Mouse (Mus musculus) megakaryocyte progenitor cell, adult 5-6 weeks (primary cell): ENCODE data around the gene Ap1s1. TPM values are rescaled to one million over a fixed set of nuclear protein-coding genes. Genes with fewer than 3 reads are reported as not detected.

Experiments
- ATAC-seq: replicated peaks from 2 replicates; pipeline ENCODE4 v1.8.0; 2016; ENCODE audit warnings: mild to moderate bottlenecking, moderate TSS enrichment, inconsistent platforms; ENCODE audit not compliant: poor library complexity
- total RNA-seq, 2 experiments: library from RNA; stranded (forward) in 1 of 2; stranded (reverse) in 1 of 2; fragments of 157-497, 149-512 nt in 1 of 2; fragments of 200-1000 nt in 1 of 2; gene quantifications; 2 replicates each; pipeline versions ENCODE4 v1.2.3 to v1.2.4; 2015 to 2017

The Ap1s1 gene
- total RNA-seq, 2 experiments from 2014 or later: 41.2 to 87.2 TPM

DNA sequence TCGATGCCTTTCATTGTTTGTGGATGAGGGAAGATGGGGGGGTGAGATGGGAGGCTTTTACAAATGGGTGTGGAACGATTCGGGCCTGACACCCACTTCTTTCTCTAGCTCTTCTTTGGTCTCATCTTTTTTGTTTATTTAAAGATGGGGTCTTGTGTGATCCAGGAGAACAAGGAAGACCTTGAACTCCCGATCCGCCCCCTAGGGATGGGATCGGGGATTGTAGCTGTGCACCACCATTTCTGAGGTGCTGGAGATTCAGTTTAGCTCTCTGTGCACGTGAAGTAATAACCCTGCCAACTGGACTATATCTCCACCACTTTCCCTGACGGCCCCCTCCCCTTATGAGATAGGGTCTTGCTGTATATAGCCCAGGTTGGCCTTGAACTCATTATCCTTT lies 20.0 kb upstream of the Ap1s1 start:
- no peak for ATAC-seq

DNA sequence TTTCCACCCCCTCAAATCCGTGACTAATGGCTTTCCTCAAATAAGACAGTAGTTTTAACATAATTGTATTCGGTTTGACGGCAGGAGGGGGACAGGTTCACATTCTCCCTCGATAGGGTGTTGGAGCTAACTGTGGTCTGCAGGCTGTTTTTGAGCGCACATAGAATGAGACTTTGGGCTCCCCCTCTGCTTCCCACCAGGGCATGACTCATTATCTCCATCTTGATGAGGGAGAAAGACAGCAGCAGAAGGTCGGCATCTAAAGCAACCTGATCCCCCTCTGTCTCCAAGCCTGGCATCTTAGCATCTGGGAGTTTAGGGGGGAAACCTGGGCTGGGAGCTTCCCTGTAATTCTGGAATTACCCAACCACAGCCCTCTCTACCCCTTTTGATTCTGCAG lies 19.5 kb upstream of the Ap1s1 start:
- no peak for ATAC-seq

- ATAC-seq: no peak
Observed at GRCm38 (mm10) chr5:137062601-137063000, 16.7 kb upstream of the Ap1s1 start.

GRCm38 (mm10) chr5:137061809-137062481 lies 16.0 kb upstream of the Ap1s1 start:
- peak; percentile 54 for ATAC-seq

- no peak for ATAC-seq
Observed at GRCm38 (mm10) chr5:137054873-137055272, 8.9 kb upstream of the Ap1s1 start.

- ATAC-seq: no peak
Observed at GRCm38 (mm10) chr5:137054299-137054698, 8.4 kb upstream of the Ap1s1 start.

DNA sequence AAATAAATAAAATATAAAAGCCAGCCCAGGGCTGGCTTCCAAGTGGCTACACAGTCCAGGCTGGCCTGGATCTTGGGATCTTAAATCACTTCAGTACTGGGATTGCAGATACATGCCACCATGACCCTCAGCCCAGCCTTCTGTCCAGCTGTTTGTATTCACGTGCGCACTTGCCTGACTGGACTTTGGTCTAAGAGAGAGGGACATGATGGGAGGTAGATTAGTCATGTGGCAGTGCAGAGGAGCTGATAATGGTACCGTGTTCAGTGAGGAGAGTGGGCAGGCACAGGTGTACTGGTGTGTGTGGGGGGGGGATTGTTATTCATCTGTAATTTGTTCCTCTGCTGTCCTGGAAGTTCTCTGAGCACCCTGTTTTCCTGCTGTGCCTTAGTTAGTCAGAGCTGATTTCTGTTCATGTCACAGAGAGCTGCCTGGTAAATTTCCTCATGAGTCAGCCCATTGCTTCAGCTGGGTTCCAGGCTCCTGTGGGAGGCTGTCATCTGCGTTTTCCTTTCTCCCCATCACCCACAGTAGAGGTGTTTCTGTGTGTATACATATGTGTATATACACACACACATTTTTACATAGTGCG lies 6.1 kb upstream of the Ap1s1 start:
- no peak for ATAC-seq

GRCm38 (mm10) chr5:137051125-137051524 lies 5.2 kb upstream of the Ap1s1 start:
- ATAC-seq: no peak

- ATAC-seq: no peak
Observed at GRCm38 (mm10) chr5:137046991-137047390, 1.1 kb upstream of the Ap1s1 start.

GRCm38 (mm10) chr5:137046324-137046718 lies 386 bp upstream of the Ap1s1 start:
- no peak for ATAC-seq

GRCm38 (mm10) chr5:137043997-137044396 lies 1.9 kb downstream of the Ap1s1 start:
- ATAC-seq: no peak

DNA sequence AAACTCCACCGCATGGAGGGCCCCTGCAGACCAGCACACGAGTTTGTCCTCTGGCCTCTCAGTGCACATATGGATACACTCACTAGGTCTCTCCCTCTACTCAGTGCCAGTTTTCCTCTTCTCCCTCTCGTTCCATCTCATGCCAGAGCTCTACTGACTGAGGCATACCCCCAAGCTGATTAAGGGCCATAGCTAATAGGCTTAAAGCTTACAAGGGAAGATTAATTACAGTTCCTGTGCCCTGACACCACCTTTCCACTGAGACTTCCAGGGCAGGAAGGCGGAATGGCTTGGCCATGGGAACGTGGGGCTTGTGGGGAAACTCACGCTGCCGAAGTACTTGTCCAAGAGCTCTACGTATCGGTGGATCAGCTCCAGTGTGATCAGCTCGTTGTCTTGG lies 4.5 kb downstream of the Ap1s1 start:
- no peak for ATAC-seq

DNA sequence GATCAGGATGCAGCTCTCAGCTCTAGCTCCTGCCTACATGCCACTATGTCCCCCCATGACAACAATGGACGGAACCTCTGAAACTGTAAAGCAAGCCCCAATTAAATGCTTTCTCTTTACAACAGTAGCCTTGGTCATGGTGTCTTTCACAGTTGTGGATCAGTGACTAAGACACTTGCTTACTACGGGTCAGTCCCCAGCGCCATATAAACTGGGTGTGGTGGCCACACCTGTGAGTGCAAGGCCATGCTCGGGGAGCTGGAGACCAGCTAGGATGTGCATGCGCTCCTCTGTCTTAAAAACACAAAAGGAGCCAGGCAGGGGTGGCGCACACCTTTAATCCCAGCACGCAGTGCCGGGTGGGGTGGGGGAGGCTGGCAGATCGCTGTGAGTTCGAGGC lies 6.5 kb downstream of the Ap1s1 start:
- no peak for ATAC-seq

DNA sequence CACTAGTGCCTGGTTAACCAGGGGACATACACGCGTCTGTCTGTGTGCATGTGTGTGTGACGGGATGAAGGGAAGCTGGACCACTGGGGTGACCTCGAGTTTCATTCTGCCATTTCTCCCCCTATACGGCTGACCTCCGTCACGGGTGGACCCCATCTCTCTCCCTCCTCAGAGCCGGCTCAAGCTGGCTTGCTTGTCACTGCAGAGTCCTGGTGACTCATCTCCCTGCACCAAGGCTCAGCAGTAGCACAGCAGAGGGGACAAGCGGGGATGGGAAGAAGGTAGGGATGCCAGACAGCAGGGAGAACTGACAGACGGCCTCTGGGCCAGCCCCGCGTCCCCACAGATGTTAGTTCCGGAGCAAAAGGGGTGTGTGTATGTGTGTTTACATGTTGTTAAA lies 9.7 kb downstream of the Ap1s1 start:
- no peak for ATAC-seq

GRCm38 (mm10) chr5:137032641-137033074 lies 13.3 kb downstream of the Ap1s1 start:
- ATAC-seq: peak; percentile 76

DNA sequence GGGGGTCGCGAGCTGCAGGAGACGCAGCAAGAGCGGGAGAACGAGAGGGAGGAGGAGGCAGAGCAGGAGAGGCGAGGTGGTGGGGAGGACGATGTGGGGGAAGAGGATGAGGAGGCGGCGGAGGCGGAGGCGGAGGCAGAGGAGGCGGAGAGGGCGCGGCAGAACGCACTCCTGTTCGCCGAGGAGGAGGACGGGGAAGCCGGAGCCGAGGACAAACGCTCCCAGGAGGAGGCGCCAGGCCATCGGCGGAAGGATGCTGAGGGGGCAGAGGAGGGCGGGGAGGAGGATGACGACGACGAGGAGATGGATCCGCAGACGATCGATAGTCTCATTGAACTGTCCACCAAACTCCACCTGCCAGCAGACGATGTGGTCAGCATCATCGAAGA lies 13.9 kb downstream of the Ap1s1 start:
- no peak for ATAC-seq

DNA sequence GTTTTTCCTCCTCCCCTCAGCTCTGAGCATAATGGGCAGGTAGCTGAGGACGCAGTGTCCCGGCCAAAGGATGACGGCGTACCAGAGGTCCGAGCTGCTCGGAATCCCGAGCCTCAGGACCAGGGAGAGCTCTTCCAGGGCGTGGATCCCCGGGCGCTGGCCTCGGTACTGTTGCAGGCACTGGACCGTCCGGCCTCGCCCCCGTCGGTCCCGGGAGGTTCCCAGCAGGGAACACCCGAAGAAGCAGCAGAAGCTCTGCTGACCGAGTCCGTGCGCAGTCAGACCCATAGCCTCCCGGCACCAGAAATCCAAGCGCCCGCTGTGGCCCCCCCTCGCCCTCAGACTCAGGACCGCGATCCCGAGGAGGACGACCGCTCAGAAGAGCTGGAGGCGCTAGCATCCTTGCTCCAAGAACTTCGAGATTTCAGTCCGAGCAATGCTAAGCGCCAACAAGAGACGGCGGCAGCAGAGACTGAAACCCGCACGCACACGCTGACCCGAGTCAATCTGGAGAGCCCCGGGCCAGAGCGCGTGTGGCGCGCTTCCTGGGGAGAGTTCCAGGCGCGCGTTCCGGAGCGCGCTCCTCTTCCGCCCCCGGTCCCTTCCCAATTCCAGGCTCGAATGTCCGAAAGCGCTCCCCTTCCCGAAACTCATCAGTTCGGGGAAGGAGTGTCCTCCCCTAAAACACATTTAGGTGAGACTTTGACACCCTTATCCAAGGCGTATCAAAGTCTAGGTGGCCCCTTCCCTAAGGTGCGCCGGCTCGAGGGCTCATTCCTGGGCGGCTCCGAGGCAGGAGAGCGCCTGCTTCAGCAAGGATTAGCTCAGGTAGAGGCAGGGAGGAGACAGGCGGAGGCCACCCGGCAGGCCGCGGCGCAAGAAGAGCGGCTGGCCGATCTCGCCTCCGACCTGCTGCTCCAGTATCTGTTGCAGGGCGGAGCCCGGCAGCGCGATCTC lies 14.6 kb downstream of the Ap1s1 start:
- ATAC-seq: no peak

GRCm38 (mm10) chr5:137030416-137030810 lies 15.5 kb downstream of the Ap1s1 start:
- ATAC-seq: no peak

DNA sequence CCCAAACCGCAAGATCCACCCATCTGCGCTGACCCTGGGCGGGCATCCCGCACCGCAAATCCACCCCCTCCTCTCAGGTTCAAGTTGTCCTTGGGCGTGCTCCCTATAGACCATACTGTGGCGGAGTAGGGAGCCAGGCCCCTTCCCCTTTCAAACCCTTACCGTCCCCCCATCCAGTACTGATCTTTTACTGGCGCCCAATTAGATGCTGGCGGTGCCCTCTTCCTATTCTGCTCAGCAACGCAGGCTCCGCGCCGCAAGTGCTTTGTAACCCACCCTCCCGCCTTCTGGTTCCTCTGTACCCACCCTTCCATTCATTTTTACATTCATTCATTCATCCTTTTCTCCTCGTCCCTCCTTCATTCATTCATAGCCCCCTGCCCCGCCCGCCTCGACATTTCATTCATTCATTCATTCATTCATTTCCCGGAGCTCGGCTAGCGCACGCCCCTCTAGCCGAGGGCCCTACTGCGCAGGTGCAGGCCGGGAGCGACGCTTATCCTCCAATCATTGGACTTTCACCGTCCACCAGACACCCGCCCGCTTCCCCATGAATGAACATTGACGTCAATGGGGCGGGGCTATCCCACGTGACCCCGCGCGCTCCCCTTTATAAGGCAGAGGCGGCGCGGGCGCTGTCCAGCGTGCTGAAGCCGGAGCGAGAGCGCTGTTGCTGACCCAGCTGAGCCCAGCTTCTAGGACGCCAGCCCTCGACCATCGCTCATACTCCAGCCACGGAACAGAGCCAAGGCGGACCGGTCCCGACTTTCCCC lies 16.1 kb downstream of the Ap1s1 start:
- ATAC-seq: peak; percentile 79

GRCm38 (mm10) chr5:137029273-137029585 lies 16.7 kb downstream of the Ap1s1 start:
- ATAC-seq: no peak
